ENCODE assay signal across 8 mouse cellular contexts in the genomic region with DNA sequence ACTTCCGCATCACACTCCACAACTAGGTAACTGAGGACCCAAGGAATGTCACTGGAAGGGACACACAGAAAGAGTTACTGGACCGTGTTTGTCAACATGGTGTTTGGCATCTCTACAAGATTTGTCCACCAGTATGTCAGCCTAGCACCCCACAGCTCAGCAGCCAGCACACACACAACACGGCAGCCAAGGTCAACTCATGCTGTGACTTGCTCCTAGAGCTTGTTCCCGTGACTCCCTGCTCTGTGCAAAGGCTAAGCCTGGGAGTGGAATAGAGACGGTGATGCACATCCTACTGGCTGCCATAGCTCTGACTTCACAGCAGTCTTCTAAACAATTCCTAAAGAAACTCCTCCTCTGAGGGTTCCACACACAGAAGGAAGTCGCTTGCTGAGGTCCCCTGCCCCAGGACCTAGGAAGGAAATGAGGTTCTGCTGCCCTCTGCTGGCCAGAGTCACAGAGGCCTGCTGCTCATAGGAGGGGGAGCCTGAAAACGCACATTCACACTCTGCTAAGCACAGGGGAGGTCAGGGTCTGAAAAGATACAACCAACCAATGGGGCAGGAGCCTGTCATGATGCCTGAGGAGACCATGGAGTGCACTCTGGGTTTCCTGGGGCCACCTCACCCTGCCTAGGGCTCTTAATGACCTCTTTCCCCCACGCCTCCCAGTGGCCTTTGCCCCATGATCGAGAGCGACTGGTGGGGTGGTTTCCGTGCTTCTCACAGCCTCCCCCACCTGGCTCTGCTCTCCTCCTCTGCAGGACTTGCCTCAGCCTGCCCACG. TPM values are rescaled to one million over a fixed set of nuclear protein-coding genes. Genes with fewer than 3 reads are reported as not detected.
A peak's percentile ranks its signal among the peaks of the same experiment; 100 is the strongest.
DNase-seq lines count a peak whose midpoint lies in the region; ATAC-seq lines count a peak whose summit lies in the region.

No protein-coding gene starts in this region.

- peaks cover 8% of the 10 kb centered on the region for H3K36me3 ChIP-seq in intestine, embryonic 16.5 days (ENCODE audit: control insufficient read depth, insufficient read depth, low read length)
- peaks cover 92% of the 10 kb centered on the region for H3K36me3 ChIP-seq in limb, embryonic 13.5 days
- H3K36me3 ChIP-seq in midbrain, embryonic 15.5 days (replicated peaks), result peaks cover 12% of the 10 kb centered on the region; the same call in 1 of the 2 replicates

- no peak overlapping the region for H3K4me3 ChIP-seq in intestine, embryonic 16.5 days (ENCODE audit: low read length)
- no peak overlapping the region for H3K4me3 ChIP-seq in limb, embryonic 13.5 days
- H3K4me3 ChIP-seq in midbrain, embryonic 15.5 days, result no peak overlapping the region

- H3K4me1 ChIP-seq in intestine, embryonic 16.5 days (ENCODE audit: control insufficient read depth, insufficient read depth, low read length), result peaks cover 27% of the 10 kb centered on the region
- H3K4me1 ChIP-seq in limb, embryonic 13.5 days, result peaks cover 12% of the 10 kb centered on the region
- peaks cover 15% of the 10 kb centered on the region for H3K4me1 ChIP-seq in midbrain, embryonic 15.5 days

- peak; percentile 84 for DNase-seq in layer of hippocampus, adult 11-12 months (ENCODE audit: low spot score)
- no peak for DNase-seq in layer of hippocampus, adult 9-10 months (ENCODE audit: low spot score)
- DNase-seq in embryo, embryonic 11.5 days (ENCODE audit: low read depth, low spot score), result peak; percentile 75
- DNase-seq in gonadal fat pad, adult 2 months (ENCODE audit: low read depth), result peak; percentile 51
- DNase-seq in spleen, postnatal 14 days (ENCODE audit: low spot score in 2 of 2), result peak; percentile 54 to 75

- H3K27me3 ChIP-seq in intestine, embryonic 16.5 days (replicated peaks; ENCODE audit: control insufficient read depth, insufficient read depth, low read length), result no peaks in the 10 kb centered on the region
- H3K27me3 ChIP-seq in limb, embryonic 13.5 days, result no peaks in the 10 kb centered on the region
- H3K27me3 ChIP-seq in midbrain, embryonic 15.5 days (replicated peaks), result no peaks in the 10 kb centered on the region

- peak overlapping the region; percentile 41 for H3K4me2 ChIP-seq in intestine, embryonic 16.5 days (ENCODE audit: low read depth, low read length)
- no peak overlapping the region for H3K4me2 ChIP-seq in limb, embryonic 13.5 days (replicated peaks)
- H3K4me2 ChIP-seq in midbrain, embryonic 15.5 days, result no peak overlapping the region

- WGBS in intestine, embryonic 16.5 days, result 35% methylated on average over 12 of the region's 12 CpGs
- WGBS in limb, embryonic 13.5 days, result 51% methylated on average over 12 of the region's 12 CpGs
- WGBS in midbrain, embryonic 15.5 days, result 46% methylated on average over 12 of the region's 12 CpGs

- H3K9ac ChIP-seq in intestine, embryonic 16.5 days (ENCODE audit: low read depth, low read length), result peak overlapping the region; percentile 36
- no peak overlapping the region for H3K9ac ChIP-seq in limb, embryonic 13.5 days
- H3K9ac ChIP-seq in midbrain, embryonic 15.5 days, result no peak overlapping the region

- no peaks in the 10 kb centered on the region for H3K9me3 ChIP-seq in intestine, embryonic 16.5 days (ENCODE audit: control insufficient read depth, low read length)
- H3K9me3 ChIP-seq in limb, embryonic 13.5 days, result no peaks in the 10 kb centered on the region
- H3K9me3 ChIP-seq in midbrain, embryonic 15.5 days, result no peaks in the 10 kb centered on the region

- peak; percentile 96 for ATAC-seq in intestine, embryonic 16.5 days
- ATAC-seq in limb, embryonic 13.5 days (ENCODE audit: low FRiP score, low read depth), result peak; percentile 89
- peak; percentile 78 for ATAC-seq in midbrain, embryonic 15.5 days (replicated peaks)

- peak overlapping the region; percentile 89 for H3K27ac ChIP-seq in intestine, embryonic 16.5 days (ENCODE audit: low read length)
- no peak overlapping the region for H3K27ac ChIP-seq in limb, embryonic 13.5 days
- H3K27ac ChIP-seq in midbrain, embryonic 15.5 days, result no peak overlapping the region

RNA-seq across cellular contexts. Expression of a gene that starts 6.0 kb away (rescaled TPM):
- 20.2 and 21.9 TPM in 2 replicates for polyA plus RNA-seq in gonadal fat pad, adult 2 months (2012; rRNA removed)
- polyA plus RNA-seq in intestine, embryonic 16.5 days (2015; fragmentation: Nextera tagmentation; extraction: Ambion mirVana), result 39.0 and 43.8 TPM in 2 replicates
- 40.7 and 43.6 TPM in 2 replicates for polyA plus RNA-seq in limb, embryonic 13.5 days (2015; fragmentation: Nextera tagmentation; extraction: Ambion mirVana)
- 48.0 and 52.8 TPM in 2 replicates for polyA plus RNA-seq in midbrain, embryonic 15.5 days (2015; fragmentation: Nextera tagmentation; extraction: Ambion mirVana)

RNA-seq across cellular contexts. Expression of a gene that starts 20.5 kb away (rescaled TPM):
- polyA plus RNA-seq in gonadal fat pad, adult 2 months (2012; rRNA removed), result 17.9 and 21.8 TPM in 2 replicates
- 3.8 and 3.9 TPM in 2 replicates for polyA plus RNA-seq in intestine, embryonic 16.5 days (2015; fragmentation: Nextera tagmentation; extraction: Ambion mirVana)
- polyA plus RNA-seq in limb, embryonic 13.5 days (2015; fragmentation: Nextera tagmentation; extraction: Ambion mirVana), result 1.2 and 1.3 TPM in 2 replicates
- 0.81 and 0.87 TPM in 2 replicates for polyA plus RNA-seq in midbrain, embryonic 15.5 days (2015; fragmentation: Nextera tagmentation; extraction: Ambion mirVana)
